In genomic region chr17:34953258-34953657, GRCm38 (mm10) we compare ENCODE assay signal across 10 mouse cellular contexts. TPM values are rescaled to one million over a fixed set of nuclear protein-coding genes. Genes with fewer than 3 reads are reported as not detected.
DNase-seq lines count a peak whose midpoint lies in the region; ATAC-seq and TF ChIP-seq lines count a peak whose summit lies in the region.
"Had no signal": no experiment of that assay in that cellular context is flagged by ENCODE, and none has a peak within 500 bp of the region (broad histone marks: within the 10 kb centered on the region; RNA-seq: fewer than 3 reads in every experiment).

No protein-coding gene starts in this region.

- peak overlapping the region; percentile 99 for H3K27ac ChIP-seq in midbrain, embryonic 10.5 days (replicated peaks)
- H3K27ac ChIP-seq in midbrain, postnatal 0 days (ENCODE audit: low read depth, low read length) = no peak overlapping the region
- H3K27ac ChIP-seq in embryonic facial prominence, embryonic 12.5 days = peak overlapping the region; percentile 95; the same call in 1 of the 2 replicates
- H3K27ac ChIP-seq in limb, embryonic 12.5 days = no peak overlapping the region

- H3K4me3 ChIP-seq in midbrain, embryonic 10.5 days = peak overlapping the region; percentile 78; the same call in 1 of the 2 replicates
- no peak overlapping the region for H3K4me3 ChIP-seq in midbrain, postnatal 0 days (ENCODE audit: low read depth, low read length)
- peak overlapping the region; percentile 87 for H3K4me3 ChIP-seq in embryonic facial prominence, embryonic 12.5 days
- H3K4me3 ChIP-seq in limb, embryonic 12.5 days (replicated peaks) = peak overlapping the region; percentile 97; the same call in 1 of the 2 replicates

- H3K4me2 ChIP-seq in midbrain, postnatal 0 days (ENCODE audit: low read depth, low read length, poor library complexity, severe bottlenecking) = no peak overlapping the region
- peak overlapping the region; percentile 83; the same call in 1 of the 2 replicates for H3K4me2 ChIP-seq in embryonic facial prominence, embryonic 12.5 days (replicated peaks)
- peak overlapping the region; percentile 97; the same call in 1 of the 2 replicates for H3K4me2 ChIP-seq in limb, embryonic 12.5 days

- H3K4me1 ChIP-seq in midbrain, embryonic 10.5 days = peaks cover 11% of the 10 kb centered on the region
- H3K4me1 ChIP-seq in midbrain, postnatal 0 days (ENCODE audit: insufficient read depth, low read length) = 0 out of 2 replicates have a peak, but pooled peaks cover 5% of the 10 kb centered on the region
- H3K4me1 ChIP-seq in embryonic facial prominence, embryonic 12.5 days = peaks cover 9% of the 10 kb centered on the region
- peaks cover 9% of the 10 kb centered on the region for H3K4me1 ChIP-seq in limb, embryonic 12.5 days (replicated peaks)

- WGBS in midbrain, embryonic 10.5 days = 91% methylated on average over 3 of the region's 3 CpGs
- 86% methylated on average over 3 of the region's 3 CpGs for WGBS in midbrain, postnatal 0 days
- 91% methylated on average over 3 of the region's 3 CpGs for WGBS in embryonic facial prominence, embryonic 12.5 days
- 88% methylated on average over 3 of the region's 3 CpGs for WGBS in limb, embryonic 12.5 days

- H3K36me3 ChIP-seq in midbrain, embryonic 10.5 days = peaks cover 25% of the 10 kb centered on the region
- peaks cover 7% of the 10 kb centered on the region; the same call in 1 of the 2 replicates for H3K36me3 ChIP-seq in midbrain, postnatal 0 days (ENCODE audit: insufficient read depth, low read length)
- peaks cover 18% of the 10 kb centered on the region for H3K36me3 ChIP-seq in embryonic facial prominence, embryonic 12.5 days
- H3K36me3 ChIP-seq in limb, embryonic 12.5 days = peaks cover 22% of the 10 kb centered on the region
- H3K36me3 ChIP-seq in splenic B cell, adult 2 months (ENCODE audit: control insufficient read depth, insufficient read depth, low read length, poor library complexity, severe bottlenecking) = 0 out of 2 replicates have a peak, but pooled peaks cover 2% of the 10 kb centered on the region

- DNase-seq in midbrain, embryonic 10.5 days (ENCODE audit: low spot score) = no peak
- no peak for DNase-seq in midbrain, postnatal 0 days (ENCODE audit: low spot score)
- DNase-seq in splenic B cell, adult 2 months (ENCODE audit: low read depth, low spot score) = peak; percentile 55
- no peak for DNase-seq in urinary bladder, adult 2 months (ENCODE audit: low spot score)
- DNase-seq: lung, postnatal 4 days had no signal

- peaks cover 35% of the 10 kb centered on the region for H3K27me3 ChIP-seq in midbrain, embryonic 10.5 days (ENCODE audit: low read depth, poor library complexity, severe bottlenecking)
- peaks cover 6% of the 10 kb centered on the region; the same call in 1 of the 2 replicates for H3K27me3 ChIP-seq in midbrain, postnatal 0 days (ENCODE audit: insufficient read depth, low read length)
- H3K27me3 ChIP-seq in embryonic facial prominence, embryonic 12.5 days = peaks cover 8% of the 10 kb centered on the region; the same call in 1 of the 2 replicates
- peaks cover 21% of the 10 kb centered on the region for H3K27me3 ChIP-seq in limb, embryonic 12.5 days
- H3K27me3 ChIP-seq in splenic B cell, adult 2 months (ENCODE audit: control insufficient read depth, insufficient read depth, low read length, poor library complexity, severe bottlenecking) = no peaks in the 10 kb centered on the region

- H3K9me3 ChIP-seq in midbrain, embryonic 10.5 days (replicated peaks) = no peaks in the 10 kb centered on the region
- no peaks in the 10 kb centered on the region for H3K9me3 ChIP-seq in midbrain, postnatal 0 days (ENCODE audit: low read length)
- H3K9me3 ChIP-seq in embryonic facial prominence, embryonic 12.5 days = no peaks in the 10 kb centered on the region
- no peaks in the 10 kb centered on the region for H3K9me3 ChIP-seq in limb, embryonic 12.5 days
- H3K9me3 ChIP-seq: heart, embryonic 15.5 days had no signal

- TF ChIP-seq CTCF in midbrain, postnatal 0 days (IDR thresholded peaks at IDR 0.05) = no peak

- no peak overlapping the region for H3K9ac ChIP-seq in midbrain, postnatal 0 days (replicated peaks; ENCODE audit: low read length, poor library complexity, severe bottlenecking)
- H3K9ac ChIP-seq in embryonic facial prominence, embryonic 12.5 days = no peak overlapping the region
- H3K9ac ChIP-seq in limb, embryonic 12.5 days (replicated peaks) = no peak overlapping the region

- no peak for ATAC-seq in midbrain, postnatal 0 days (ENCODE audit: low FRiP score)
- ATAC-seq in embryonic facial prominence, embryonic 12.5 days (ENCODE audit: insufficient number of reproducible peaks, insufficient read depth, low FRiP score, low TSS enrichment) = no peak
- ATAC-seq in limb, embryonic 12.5 days (ENCODE audit: insufficient number of reproducible peaks, insufficient read depth, low FRiP score, low TSS enrichment, low read depth) = no peak
- no peak for ATAC-seq in frontal cortex, adult (ENCODE audit: low TSS enrichment)

RNA-seq across cellular contexts. Expression of gene Hspa1b, which starts 5.8 kb away (rescaled TPM):
- polyA plus RNA-seq in midbrain, embryonic 10.5 days (2016; fragmentation: Nextera tagmentation; extraction: Ambion mirVana) = 0.19 TPM in 1 of 2 replicates, not detected in the other
- total RNA-seq in midbrain, postnatal 0 days (2014; rRNA removed) = 16.8 and 18.2 TPM in 2 replicates
- 0.47 and 0.79 TPM in 2 replicates for polyA plus RNA-seq in midbrain, postnatal 0 days (2015; fragmentation: Nextera tagmentation; extraction: Ambion mirVana)
- polyA plus RNA-seq in embryonic facial prominence, embryonic 12.5 days (2016; fragmentation: Nextera tagmentation; extraction: Ambion mirVana) = 0.33 and 0.36 TPM in 2 replicates
- polyA plus RNA-seq in limb, embryonic 12.5 days (2016; fragmentation: Nextera tagmentation; extraction: Ambion mirVana) = 0.19 TPM in 1 of 2 replicates, not detected in the other
- polyA plus RNA-seq in urinary bladder, adult 2 months (2012; rRNA removed) = 100 and 116 TPM in 2 replicates

RNA-seq across cellular contexts. Expression of gene Gm20481, which starts 16.5 kb away (rescaled TPM):
- 0.27 TPM in 1 of 2 replicates, not detected in the other for polyA plus RNA-seq in midbrain, embryonic 10.5 days (2016; fragmentation: Nextera tagmentation; extraction: Ambion mirVana)
- total RNA-seq in midbrain, postnatal 0 days (2014; rRNA removed) = not detected in 2 replicates
- polyA plus RNA-seq in midbrain, postnatal 0 days (2015; fragmentation: Nextera tagmentation; extraction: Ambion mirVana) = not detected in 2 replicates
- polyA plus RNA-seq in embryonic facial prominence, embryonic 12.5 days (2016; fragmentation: Nextera tagmentation; extraction: Ambion mirVana) = not detected in 2 replicates
- not detected in 2 replicates for polyA plus RNA-seq in limb, embryonic 12.5 days (2016; fragmentation: Nextera tagmentation; extraction: Ambion mirVana)
- not detected in 2 replicates for polyA plus RNA-seq in urinary bladder, adult 2 months (2012; rRNA removed)
- total RNA-seq: layer of hippocampus, adult 2 months had no signal
- polyA plus RNA-seq: heart, embryonic 15.5 days had no signal

RNA-seq across cellular contexts. Expression of gene Hspa1a, which starts 18.7 kb away (rescaled TPM):
- 1.3 and 1.6 TPM in 2 replicates for polyA plus RNA-seq in midbrain, embryonic 10.5 days (2016; fragmentation: Nextera tagmentation; extraction: Ambion mirVana)
- 34.9 TPM in 2 replicates for total RNA-seq in midbrain, postnatal 0 days (2014; rRNA removed)
- polyA plus RNA-seq in midbrain, postnatal 0 days (2015; fragmentation: Nextera tagmentation; extraction: Ambion mirVana) = 18.2 and 19.8 TPM in 2 replicates
- polyA plus RNA-seq in embryonic facial prominence, embryonic 12.5 days (2016; fragmentation: Nextera tagmentation; extraction: Ambion mirVana) = 4.2 and 4.9 TPM in 2 replicates
- 1.9 and 2.0 TPM in 2 replicates for polyA plus RNA-seq in limb, embryonic 12.5 days (2016; fragmentation: Nextera tagmentation; extraction: Ambion mirVana)
- 52.7 and 54.4 TPM in 2 replicates for polyA plus RNA-seq in urinary bladder, adult 2 months (2012; rRNA removed)

RNA-seq across cellular contexts. Expression of gene Hspa1l, which starts 19.2 kb away (rescaled TPM):
- polyA plus RNA-seq in midbrain, embryonic 10.5 days (2016; fragmentation: Nextera tagmentation; extraction: Ambion mirVana) = 0.71 and 0.81 TPM in 2 replicates
- total RNA-seq in midbrain, postnatal 0 days (2014; rRNA removed) = 1.4 and 1.6 TPM in 2 replicates
- polyA plus RNA-seq in midbrain, postnatal 0 days (2015; fragmentation: Nextera tagmentation; extraction: Ambion mirVana) = 0.73 and 0.81 TPM in 2 replicates
- polyA plus RNA-seq in embryonic facial prominence, embryonic 12.5 days (2016; fragmentation: Nextera tagmentation; extraction: Ambion mirVana) = 0.84 and 0.99 TPM in 2 replicates
- polyA plus RNA-seq in limb, embryonic 12.5 days (2016; fragmentation: Nextera tagmentation; extraction: Ambion mirVana) = 1.0 and 1.1 TPM in 2 replicates
- polyA plus RNA-seq in urinary bladder, adult 2 months (2012; rRNA removed) = 0.47 and 0.54 TPM in 2 replicates

RNA-seq across cellular contexts. Expression of gene Neu1, which starts 22.2 kb away (rescaled TPM):
- polyA plus RNA-seq in midbrain, embryonic 10.5 days (2016; fragmentation: Nextera tagmentation; extraction: Ambion mirVana) = 16.1 and 19.2 TPM in 2 replicates
- 43.3 and 96.3 TPM in 2 replicates for total RNA-seq in midbrain, postnatal 0 days (2014; rRNA removed)
- polyA plus RNA-seq in midbrain, postnatal 0 days (2015; fragmentation: Nextera tagmentation; extraction: Ambion mirVana) = 42.7 and 47.3 TPM in 2 replicates
- 19.2 and 20.8 TPM in 2 replicates for polyA plus RNA-seq in embryonic facial prominence, embryonic 12.5 days (2016; fragmentation: Nextera tagmentation; extraction: Ambion mirVana)
- polyA plus RNA-seq in limb, embryonic 12.5 days (2016; fragmentation: Nextera tagmentation; extraction: Ambion mirVana) = 16.2 and 18.9 TPM in 2 replicates
- 27.9 and 32.0 TPM in 2 replicates for polyA plus RNA-seq in urinary bladder, adult 2 months (2012; rRNA removed)

Comparison
In these comparisons a context has a peak if more than half of its experiments do, and no peak if none do; other contexts are left out.
1. H3K27ac ChIP-seq: peak in midbrain, embryonic 10.5 days (single experiment) and embryonic facial prominence, embryonic 12.5 days (single experiment); none in midbrain, postnatal 0 days (single experiment) and limb, embryonic 12.5 days (single experiment).
2. RNA of gene Hspa1b, which starts 5.8 kb away (polyA plus RNA-seq): 100 to 116 TPM in urinary bladder, adult 2 months; 0.47 to 0.79 TPM in midbrain, postnatal 0 days, 0.33 to 0.36 TPM in embryonic facial prominence, embryonic 12.5 days, 0.19 TPM in midbrain, embryonic 10.5 days and 0.19 TPM in limb, embryonic 12.5 days; every median in the first group is over 10 times any median in the second.